In genomic region chr12:79851898-79852297, GRCm38 (mm10) we compare ENCODE assay signal across 15 mouse cellular contexts.
DNase-seq lines count a peak whose midpoint lies in the region; ATAC-seq and TF ChIP-seq lines count a peak whose summit lies in the region.
"Had no signal": no experiment of that assay in that cellular context is flagged by ENCODE, and none has a peak within 500 bp of the region (broad histone marks: within the 10 kb centered on the region; RNA-seq: fewer than 3 reads in every experiment).

No protein-coding gene starts in this region.

- 78% methylated on average over 8 of the region's 8 CpGs for WGBS in heart, embryonic 14.5 days
- WGBS in lung, embryonic 14.5 days = 85% methylated on average over 8 of the region's 8 CpGs
- WGBS in limb, embryonic 12.5 days = 95% methylated on average over 8 of the region's 8 CpGs

- no peaks in the 10 kb centered on the region for H3K27me3 ChIP-seq in heart, embryonic 14.5 days (ENCODE audit: control insufficient read depth, insufficient read depth, low read length)
- no peaks in the 10 kb centered on the region for H3K27me3 ChIP-seq in lung, embryonic 14.5 days (ENCODE audit: insufficient read depth, low read length)
- no peaks in the 10 kb centered on the region for H3K27me3 ChIP-seq in limb, embryonic 12.5 days

- no peak for DNase-seq in heart, postnatal 14 days
- DNase-seq in lung, embryonic 14.5 days = no peak
- DNase-seq in lung, postnatal 25 days (ENCODE audit: low spot score) = no peak
- DNase-seq in R1 (ENCODE audit: low read depth, low spot score) = peak; percentile 97
- DNase-seq in layer of hippocampus, postnatal 14 days (ENCODE audit: low spot score in 2 of 2) = no peak
- DNase-seq: cerebellum, adult 18-20 months; kidney, postnatal 4 days; layer of hippocampus, postnatal 36 days; left cerebral cortex, postnatal 4 days; right cerebral cortex, postnatal 4 days; thymus, postnatal 36 days had no signal

- peak overlapping the region; percentile 41 to 47 for H3K27ac ChIP-seq in heart, embryonic 14.5 days (replicated peaks in 1 of 2; ENCODE audit: control insufficient read depth in 1 of 2, insufficient read depth in 1 of 2, low read depth in 2 of 2, low read length in 2 of 2)
- peak overlapping the region; percentile 21; the same call in 1 of the 2 replicates for H3K27ac ChIP-seq in lung, embryonic 14.5 days (ENCODE audit: low read depth)
- peak overlapping the region; percentile 18; the same call in 1 of the 2 replicates for H3K27ac ChIP-seq in limb, embryonic 12.5 days

- H3K4me1 ChIP-seq in heart, embryonic 14.5 days (ENCODE audit: control insufficient read depth in 2 of 2, insufficient read depth in 2 of 2, low read length in 2 of 2) = peaks cover 25 to 31% of the 10 kb centered on the region in 2 experiments
- peaks cover 44% of the 10 kb centered on the region for H3K4me1 ChIP-seq in lung, embryonic 14.5 days (ENCODE audit: insufficient read depth)
- peaks cover 59% of the 10 kb centered on the region for H3K4me1 ChIP-seq in limb, embryonic 12.5 days (replicated peaks)

- H3K9ac ChIP-seq in heart, embryonic 14.5 days (ENCODE audit: low read length) = no peak overlapping the region
- H3K9ac ChIP-seq in lung, embryonic 14.5 days = no peak overlapping the region
- H3K9ac ChIP-seq in limb, embryonic 12.5 days (replicated peaks) = no peak overlapping the region

- H3K4me3 ChIP-seq in heart, embryonic 14.5 days (ENCODE audit: control insufficient read depth in 1 of 2, insufficient read depth in 1 of 2, low read depth in 1 of 2, low read length in 2 of 2) = no peak overlapping the region
- no peak overlapping the region for H3K4me3 ChIP-seq in lung, embryonic 14.5 days (ENCODE audit: low read depth, low read length)
- no peak overlapping the region for H3K4me3 ChIP-seq in limb, embryonic 12.5 days (replicated peaks)
- H3K4me3 ChIP-seq: erythroblast, embryonic 14.5 days had no signal

- no peaks in the 10 kb centered on the region for H3K36me3 ChIP-seq in heart, embryonic 14.5 days (ENCODE audit: control insufficient read depth, insufficient read depth, low read length)
- H3K36me3 ChIP-seq in lung, embryonic 14.5 days (ENCODE audit: insufficient read depth) = no peaks in the 10 kb centered on the region
- no peaks in the 10 kb centered on the region for H3K36me3 ChIP-seq in limb, embryonic 12.5 days

- no peak for TF ChIP-seq CTCF in lung, embryonic 14.5 days (IDR thresholded peaks at IDR 0.05; ENCODE audit: low read depth)

- no peak for ATAC-seq in heart, embryonic 14.5 days (ENCODE audit: insufficient number of reproducible peaks, insufficient read depth, low FRiP score, low read depth)
- no peak for ATAC-seq in lung, embryonic 14.5 days (ENCODE audit: insufficient read depth)
- ATAC-seq in limb, embryonic 12.5 days (ENCODE audit: insufficient number of reproducible peaks, insufficient read depth, low FRiP score, low TSS enrichment, low read depth) = no peak
- ATAC-seq: midbrain, embryonic 16.5 days had no signal

- intact Hi-C loops in heart, postnatal 14 days (cut with DNase I) = no loop called here

- 0 out of 2 replicates have a peak, but pooled peaks cover 3% of the 10 kb centered on the region for H3K9me3 ChIP-seq in heart, embryonic 14.5 days (ENCODE audit: control insufficient read depth, low read length)
- H3K9me3 ChIP-seq in lung, embryonic 14.5 days (ENCODE audit: low read depth, low read length) = peaks cover 3% of the 10 kb centered on the region; the same call in 1 of the 2 replicates
- peaks cover 4% of the 10 kb centered on the region; the same call in 1 of the 2 replicates for H3K9me3 ChIP-seq in limb, embryonic 12.5 days

- no peak overlapping the region for H3K4me2 ChIP-seq in heart, embryonic 14.5 days (ENCODE audit: low read length)
- H3K4me2 ChIP-seq in lung, embryonic 14.5 days = no peak overlapping the region
- no peak overlapping the region for H3K4me2 ChIP-seq in limb, embryonic 12.5 days
